Comparison of ENCODE assay signal across 8 mouse cellular contexts in the genomic region with DNA sequence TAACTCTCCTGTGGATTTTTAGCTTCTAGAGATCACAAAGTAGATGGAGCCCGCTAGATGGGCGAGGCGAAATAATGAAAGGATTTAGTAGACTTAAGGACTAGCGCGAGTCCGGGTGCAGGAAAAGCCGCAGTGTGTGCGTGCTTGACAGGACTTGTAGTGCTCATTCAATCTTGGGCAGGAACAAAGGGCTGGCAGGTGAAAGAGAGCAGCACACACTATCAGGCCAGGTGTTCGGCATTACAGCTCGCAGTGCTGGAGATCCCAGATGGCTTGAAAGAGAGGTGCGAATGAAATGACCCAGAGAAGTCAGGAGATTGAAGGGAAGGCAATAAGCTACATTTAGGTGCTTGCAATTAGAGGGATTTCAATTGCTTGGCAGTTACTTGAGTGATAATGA. TPM values are rescaled to one million over a fixed set of nuclear protein-coding genes. Genes with fewer than 3 reads are reported as not detected.
A peak's percentile ranks its signal among the peaks of the same experiment; 100 is the strongest.
DNase-seq lines count a peak whose midpoint lies in the region; ATAC-seq and TF ChIP-seq lines count a peak whose summit lies in the region.

No protein-coding gene starts in this region.

- 28% methylated on average over 11 of the region's 11 CpGs for WGBS in heart, embryonic 10.5 days
- WGBS in heart, embryonic 15.5 days: 15% methylated on average over 11 of the region's 11 CpGs
- WGBS in liver, embryonic 13.5 days (ENCODE audit: insufficient replicate concordance): 55% methylated on average over 11 of the region's 11 CpGs
- 32% methylated on average over 11 of the region's 11 CpGs for WGBS in stomach, postnatal 0 days

- ATAC-seq in heart, embryonic 15.5 days (replicated peaks; ENCODE audit: insufficient number of reproducible peaks, insufficient read depth, low FRiP score, low read depth): no peak; the same call in 1 of the 2 replicates
- no peak for ATAC-seq in liver, embryonic 13.5 days (ENCODE audit: low read depth)
- peak; percentile 51; the same call in 1 of the 2 replicates for ATAC-seq in stomach, postnatal 0 days (ENCODE audit: low FRiP score, low TSS enrichment)

- H3K36me3 ChIP-seq in heart, embryonic 10.5 days: no peaks in the 10 kb centered on the region
- no peaks in the 10 kb centered on the region for H3K36me3 ChIP-seq in heart, embryonic 15.5 days
- no peaks in the 10 kb centered on the region for H3K36me3 ChIP-seq in liver, embryonic 13.5 days
- no peaks in the 10 kb centered on the region for H3K36me3 ChIP-seq in stomach, postnatal 0 days (ENCODE audit: control insufficient read depth, insufficient read depth, low read length)

- H3K4me3 ChIP-seq in heart, embryonic 10.5 days: peak overlapping the region; percentile 50
- peak overlapping the region; percentile 44 for H3K4me3 ChIP-seq in heart, embryonic 15.5 days
- H3K4me3 ChIP-seq in liver, embryonic 13.5 days (replicated peaks): no peak overlapping the region
- H3K4me3 ChIP-seq in stomach, postnatal 0 days (ENCODE audit: low read depth, low read length): peak overlapping the region; percentile 23

- peak overlapping the region; percentile 69 for H3K27ac ChIP-seq in heart, embryonic 10.5 days
- peak overlapping the region; percentile 53 for H3K27ac ChIP-seq in heart, embryonic 15.5 days
- H3K27ac ChIP-seq in liver, embryonic 13.5 days: no peak overlapping the region
- H3K27ac ChIP-seq in stomach, postnatal 0 days (replicated peaks): no peak overlapping the region

- no peaks in the 10 kb centered on the region for H3K9me3 ChIP-seq in heart, embryonic 10.5 days
- no peaks in the 10 kb centered on the region for H3K9me3 ChIP-seq in heart, embryonic 15.5 days (replicated peaks)
- no peaks in the 10 kb centered on the region for H3K9me3 ChIP-seq in liver, embryonic 13.5 days (replicated peaks)
- no peaks in the 10 kb centered on the region for H3K9me3 ChIP-seq in stomach, postnatal 0 days (ENCODE audit: control insufficient read depth, low read length)

- H3K27me3 ChIP-seq in heart, embryonic 10.5 days (ENCODE audit: insufficient read depth, poor library complexity, severe bottlenecking): no peaks in the 10 kb centered on the region
- H3K27me3 ChIP-seq in heart, embryonic 15.5 days: no peaks in the 10 kb centered on the region
- no peaks in the 10 kb centered on the region for H3K27me3 ChIP-seq in liver, embryonic 13.5 days
- no peaks in the 10 kb centered on the region for H3K27me3 ChIP-seq in stomach, postnatal 0 days (ENCODE audit: control insufficient read depth, insufficient read depth, low read length)

- H3K9ac ChIP-seq in heart, embryonic 15.5 days: peak overlapping the region; percentile 30; the same call in 1 of the 2 replicates
- H3K9ac ChIP-seq in liver, embryonic 13.5 days: no peak overlapping the region
- no peak overlapping the region for H3K9ac ChIP-seq in stomach, postnatal 0 days (ENCODE audit: low read length)

- H3K4me2 ChIP-seq in heart, embryonic 15.5 days: peak overlapping the region; percentile 66
- H3K4me2 ChIP-seq in liver, embryonic 13.5 days: peak overlapping the region; percentile 24; the same call in 1 of the 2 replicates
- peak overlapping the region; percentile 41 for H3K4me2 ChIP-seq in stomach, postnatal 0 days (replicated peaks; ENCODE audit: low read depth)

- no peak for DNase-seq in heart, embryonic 10.5 days (ENCODE audit: low spot score)
- no peak for DNase-seq in heart, adult 11 months
- peak; percentile 66 for DNase-seq in embryo, embryonic 10 days (ENCODE audit: low spot score)
- DNase-seq in liver, embryonic 13.5 days: no peak
- peak; percentile 35 for DNase-seq in stomach, postnatal 0 days (ENCODE audit: low spot score)
- no peak for DNase-seq in spleen, adult 18-20 months
- DNase-seq in right cerebral cortex, postnatal 36 days (ENCODE audit: low spot score in 2 of 2): no peak

- TF ChIP-seq CTCF in stomach, postnatal 0 days (IDR thresholded peaks at IDR 0.05; ENCODE audit: low read depth): no peak

- H3K4me1 ChIP-seq in heart, embryonic 10.5 days: no peaks in the 10 kb centered on the region; the same call in 1 of the 2 replicates
- no peaks in the 10 kb centered on the region for H3K4me1 ChIP-seq in heart, embryonic 15.5 days (replicated peaks)
- H3K4me1 ChIP-seq in liver, embryonic 13.5 days (replicated peaks): no peaks in the 10 kb centered on the region
- no peaks in the 10 kb centered on the region for H3K4me1 ChIP-seq in stomach, postnatal 0 days (replicated peaks; ENCODE audit: control insufficient read depth, insufficient read depth)

- no peak for TF ChIP-seq EP300 in stomach, postnatal 0 days (optimal IDR thresholded peaks at IDR 0.05)

RNA-seq across cellular contexts. Expression of a gene that starts 46.2 kb away (rescaled TPM):
- polyA plus RNA-seq in heart, embryonic 10.5 days (2016; fragmentation: Nextera tagmentation; extraction: Ambion mirVana): 3.7 and 4.1 TPM in 2 replicates
- polyA plus RNA-seq in heart, embryonic 15.5 days (2015; fragmentation: Nextera tagmentation; extraction: Ambion mirVana): 2.6 and 3.8 TPM in 2 replicates
- 0.33 and 0.42 TPM in 2 replicates for polyA plus RNA-seq in liver, embryonic 13.5 days (2015; fragmentation: Nextera tagmentation; extraction: Ambion mirVana)
- polyA plus RNA-seq in stomach, postnatal 0 days (2015; fragmentation: Nextera tagmentation; extraction: Ambion mirVana): 3.8 and 4.5 TPM in 2 replicates

Comparison
In these comparisons a context has a peak if more than half of its experiments do, and no peak if none do; other contexts are left out.
1. DNase-seq: peak in embryo, embryonic 10 days (single experiment) and stomach, postnatal 0 days (single experiment); none in heart, embryonic 10.5 days (single experiment), heart, adult 11 months (single experiment), liver, embryonic 13.5 days (single experiment), spleen, adult 18-20 months (0 of 2) and right cerebral cortex, postnatal 36 days (0 of 2).
2. H3K27ac ChIP-seq: peak in heart, embryonic 10.5 days (single experiment) and heart, embryonic 15.5 days (single experiment); none in liver, embryonic 13.5 days (single experiment) and stomach, postnatal 0 days (single experiment).
3. Peak in every context shown above with its lines, with median percentiles within 50 percentile points of each other: H3K4me2 ChIP-seq.